In genomic region chr4:147403931-147404913, GRCm38 (mm10) we compare ENCODE assay signal across 11 mouse cellular contexts. TPM values are rescaled to one million over a fixed set of nuclear protein-coding genes. Genes with fewer than 3 reads are reported as not detected.
DNase-seq lines count a peak whose midpoint lies in the region; ATAC-seq and TF ChIP-seq lines count a peak whose summit lies in the region.
"Not testable (repeated sequence)": the region's sequence is repeated elsewhere in the genome, so short reads cannot be mapped to it uniquely, and the experiment has no call there.
"Had no signal": no experiment of that assay in that cellular context is flagged by ENCODE, and none has a peak within 500 bp of the region (broad histone marks: within the 10 kb centered on the region; RNA-seq: fewer than 3 reads in every experiment).

No protein-coding gene starts in this region.

- H3K27me3 ChIP-seq in forebrain, embryonic 11.5 days (ENCODE audit: control insufficient read depth, insufficient read depth, low read length); intestine, postnatal 0 days (replicated peaks; ENCODE audit: control insufficient read depth, insufficient read depth, low read length); liver, embryonic 12.5 days (replicated peaks); midbrain, embryonic 11.5 days (ENCODE audit: control insufficient read depth, insufficient read depth, low read length): not testable (repeated sequence)

- not testable (repeated sequence) for TF ChIP-seq CTCF in intestine, postnatal 0 days (IDR thresholded peaks at IDR 0.05; ENCODE audit: low read depth)

- peaks cover 29% of the 10 kb centered on the region for H3K9me3 ChIP-seq in forebrain, embryonic 11.5 days (ENCODE audit: control insufficient read depth, low read length)
- peaks cover 26% of the 10 kb centered on the region for H3K9me3 ChIP-seq in intestine, postnatal 0 days (ENCODE audit: control insufficient read depth)
- H3K9me3 ChIP-seq in liver, embryonic 12.5 days (replicated peaks) = peaks cover 45% of the 10 kb centered on the region
- H3K9me3 ChIP-seq in midbrain, embryonic 11.5 days (ENCODE audit: control insufficient read depth, low read length) = peaks cover 39% of the 10 kb centered on the region

- ATAC-seq in common myeloid progenitor, adult 5-6 weeks (replicated peaks; ENCODE audit: low read depth, poor library complexity, severe bottlenecking) = peak; percentile 16; the same call in 1 of the 2 replicates
- ATAC-seq in forebrain, embryonic 11.5 days (replicated peaks; ENCODE audit: low FRiP score) = peak; percentile 14; the same call in 1 of the 2 replicates
- ATAC-seq in hematopoietic stem cell, adult 5-6 weeks (replicated peaks in 1 of 2; ENCODE audit: insufficient read depth in 1 of 2, low FRiP score in 2 of 2, low TSS enrichment in 1 of 2, low read depth in 1 of 2, poor library complexity in 2 of 2, severe bottlenecking in 2 of 2) = peak; percentile 43 to 49; a peak in 2 of 4 replicates
- peak; percentile 33; the same call in 1 of the 2 replicates for ATAC-seq in intestine, postnatal 0 days
- peak; percentile 17; the same call in 1 of the 2 replicates for ATAC-seq in liver, embryonic 12.5 days
- ATAC-seq in midbrain, embryonic 11.5 days (ENCODE audit: low FRiP score) = 0 out of 2 replicates have a peak, but pooled peaks have one; percentile 3
- peak; percentile 52; the same call in 1 of the 2 replicates for ATAC-seq in neutrophil, adult 5-6 weeks (ENCODE audit: extremely low read depth, insufficient number of reproducible peaks, low FRiP score, poor library complexity, severe bottlenecking)

- DNase-seq in forebrain, embryonic 11.5 days (ENCODE audit: low spot score) = not testable (repeated sequence)
- peak; percentile 83 for DNase-seq in midbrain, embryonic 11.5 days (ENCODE audit: low spot score, missing footprints)

- H3K4me2 ChIP-seq in forebrain, embryonic 11.5 days (ENCODE audit: low read depth, low read length, severe bottlenecking); intestine, postnatal 0 days (replicated peaks; ENCODE audit: low read depth); liver, embryonic 12.5 days; midbrain, embryonic 11.5 days: not testable (repeated sequence)

- H3K36me3 ChIP-seq in forebrain, embryonic 11.5 days (ENCODE audit: control insufficient read depth, insufficient read depth, low read length); intestine, postnatal 0 days (ENCODE audit: control insufficient read depth, insufficient read depth); liver, embryonic 12.5 days; midbrain, embryonic 11.5 days (ENCODE audit: control insufficient read depth, insufficient read depth, low read length): not testable (repeated sequence)

- H3K9ac ChIP-seq in forebrain, embryonic 11.5 days (ENCODE audit: low read length); intestine, postnatal 0 days (ENCODE audit: low read depth, low read length); liver, embryonic 12.5 days; midbrain, embryonic 11.5 days (ENCODE audit: low read length): not testable (repeated sequence)

- H3K4me1 ChIP-seq in forebrain, embryonic 11.5 days (replicated peaks; ENCODE audit: control insufficient read depth, insufficient read depth, low read length); intestine, postnatal 0 days (replicated peaks; ENCODE audit: control insufficient read depth, insufficient read depth, low read length); liver, embryonic 12.5 days; midbrain, embryonic 11.5 days (ENCODE audit: control insufficient read depth, insufficient read depth, low read length): not testable (repeated sequence)

- 75% methylated on average over 5 of the region's 6 CpGs for WGBS in forebrain, embryonic 11.5 days
- 76% methylated on average over 5 of the region's 6 CpGs for WGBS in intestine, postnatal 0 days
- 59% methylated on average over 6 of the region's 6 CpGs for WGBS in liver, embryonic 12.5 days (ENCODE audit: insufficient replicate concordance)
- WGBS in midbrain, embryonic 11.5 days = 76% methylated on average over 5 of the region's 6 CpGs

- H3K27ac ChIP-seq in forebrain, embryonic 11.5 days (ENCODE audit: low read depth, low read length); intestine, postnatal 0 days (ENCODE audit: low read depth, low read length); liver, embryonic 12.5 days; midbrain, embryonic 11.5 days (ENCODE audit: low read depth, low read length): not testable (repeated sequence)

- H3K4me3 ChIP-seq in forebrain, embryonic 11.5 days (ENCODE audit: low read depth, low read length); intestine, postnatal 0 days (ENCODE audit: low read depth, low read length); liver, embryonic 12.5 days; midbrain, embryonic 11.5 days (ENCODE audit: low read depth, low read length): not testable (repeated sequence)

RNA-seq across cellular contexts. Expression of gene Zfp978, which starts 43.1 kb away (rescaled TPM):
- total RNA-seq in common myeloid progenitor, adult 5-6 weeks (2017) = 0.18 and 0.39 TPM in 2 replicates
- polyA plus RNA-seq in forebrain, embryonic 11.5 days (2014; fragmentation: Nextera tagmentation; extraction: Ambion mirVana) = 0.20 TPM in 1 of 2 replicates, not detected in the other
- total RNA-seq in hematopoietic stem cell, adult 5-6 weeks (2017) = not detected in 2 replicates
- polyA plus RNA-seq in intestine, postnatal 0 days (2015; fragmentation: Nextera tagmentation; extraction: Ambion mirVana) = not detected in 2 replicates
- 0.26 and 0.32 TPM in 2 replicates for polyA plus RNA-seq in liver, embryonic 12.5 days (2016; fragmentation: Nextera tagmentation; extraction: Ambion mirVana)
- polyA plus RNA-seq in midbrain, embryonic 11.5 days (2014; fragmentation: Nextera tagmentation; extraction: Ambion mirVana) = 0.23 and 0.29 TPM in 2 replicates
- not detected in 2 replicates for total RNA-seq in neutrophil, adult 5-6 weeks (2017)
- total RNA-seq: adrenal gland, postnatal 14 days; gastrocnemius, postnatal 14 days; layer of hippocampus, adult 18-20 months; left cerebral cortex, postnatal 4 days had no signal
